Mouse (Mus musculus) G1E (cell line): ENCODE data around the gene Slc8a2. TPM values are rescaled to one million over a fixed set of nuclear protein-coding genes. Genes with fewer than 3 reads are reported as not detected.

ENCODE experiments used
- ATAC-seq: 2 replicates; pipeline ENCODE4 v1.8.0; 2016; ENCODE audit warnings: mild to moderate bottlenecking; ENCODE audit not compliant: insufficient number of reproducible peaks, poor library complexity, low FRiP score, severe bottlenecking; ENCODE audit errors: extremely low read depth
- DNase-seq: peaks from one replicate; pipeline ENCODE4 v3.0.0; 2012; ENCODE audit warnings: low spot score
- H3K27me3 ChIP-seq: 2 replicates; pipeline ENCODE4 v1.6.1; 2012; ENCODE audit warnings: mild to moderate bottlenecking, low read length, inconsistent platforms; ENCODE audit not compliant: insufficient read depth
- H3K36me3 ChIP-seq: replicated peaks from 2 replicates; pipeline ENCODE3; 2012; ENCODE audit warnings: mild to moderate bottlenecking, inconsistent platforms
- H3K4me1 ChIP-seq: 2 replicates; pipeline ENCODE4 v1.6.1; 2012; ENCODE audit warnings: low read depth, low read length, inconsistent platforms, mixed read lengths; ENCODE audit not compliant: insufficient read depth
- H3K4me3 ChIP-seq: 2 replicates; pipeline ENCODE4 v1.5.1; 2012; ENCODE audit warnings: low read depth, mild to moderate bottlenecking, inconsistent platforms, low read length, moderate library complexity, mixed read lengths
- H3K9me3 ChIP-seq: replicated peaks from 2 replicates; pipeline ENCODE4 v1.6.1; 2012; ENCODE audit warnings: inconsistent platforms
- CTCF ChIP-seq: IDR thresholded peaks from 2 replicates; pipeline ENCODE4 v1.5.1; 2012; ENCODE audit warnings: low read depth, low read length, inconsistent platforms, mixed read lengths
- GATA1 ChIP-seq: IDR thresholded peaks from 2 replicates; pipeline ENCODE4 v1.6.1; 2012; ENCODE audit warnings: borderline replicate concordance, low read length, inconsistent platforms, mixed read lengths
- GATA2 ChIP-seq: IDR thresholded peaks from 2 replicates; pipeline ENCODE4 v1.6.1; 2012; ENCODE audit warnings: low read depth, low read length, inconsistent platforms, borderline replicate concordance
- POLR2AphosphoS5 ChIP-seq: IDR thresholded peaks from 2 replicates; pipeline ENCODE4 v1.6.1; 2012; ENCODE audit warnings: low read depth, low read length, inconsistent platforms; ENCODE audit not compliant: insufficient replicate concordance
- TAL1 ChIP-seq: conservative IDR thresholded peaks from 2 replicates; pipeline ENCODE4 v1.6.1; 2012; ENCODE audit warnings: low read depth, low read length, inconsistent platforms, mixed read lengths
- polyA plus RNA-seq: library from polyadenylated mRNA; stranded (reverse); fragments of >175 nt; gene quantifications from 2 replicates; pipeline ENCODE4 v1.2.3, GENCODE M21; 2012
- total RNA-seq, 2 experiments: library from RNA; stranded (forward) in 1 of 2; stranded (reverse) in 1 of 2; fragments of 200-1000 nt in 1 of 2; fragments of >200 nt in 1 of 2; fragmentation: Nextera tagmentation in 1 of 2; gene quantifications; 2 replicates each; pipeline ENCODE4 v1.2.3; 2014 to 2017

Slc8a2 gene
- total and polyA plus RNA-seq, 3 experiments, result 0.03 to 0.23 (median 0.05) TPM

DNA sequence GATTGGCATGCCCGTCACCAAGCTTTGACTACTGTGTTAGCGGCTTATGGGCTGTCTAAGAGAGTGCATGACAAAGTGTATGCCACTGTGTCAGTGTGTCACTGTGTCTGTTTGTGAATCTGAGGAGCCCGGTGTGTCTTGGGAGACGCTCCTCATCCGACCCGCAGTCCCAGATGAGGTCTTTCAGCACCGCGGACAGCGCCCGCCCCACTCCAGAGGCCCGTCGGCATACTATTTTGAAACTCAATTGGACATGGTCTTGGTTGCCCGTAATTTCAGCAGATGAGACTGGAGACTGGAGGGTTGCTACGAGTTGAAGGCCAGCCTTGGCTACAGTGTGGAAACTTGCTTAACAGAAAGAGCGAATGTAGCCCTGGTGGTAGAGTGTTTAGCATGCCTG lies 18.0 kb downstream of the Slc8a2 start:
- ATAC-seq (no peak), DNase-seq (peak; percentile 39)
- Histone ChIP-seq H3K36me3 (no peaks in the 10 kb centered on the region), H3K9me3 (no peaks in the 10 kb centered on the region), H3K4me3 (no peak overlapping the region), H3K4me1 (peaks cover 7% of the 10 kb centered on the region; the same call in 1 of the 2 replicates), H3K27me3 (peaks cover 8% of the 10 kb centered on the region; the same call in 1 of the 2 replicates)
- TF ChIP-seq GATA1 (no peak), GATA2 (no peak), TAL1 (no peak), CTCF (no peak), POLR2AphosphoS5 (no peak)

DNA sequence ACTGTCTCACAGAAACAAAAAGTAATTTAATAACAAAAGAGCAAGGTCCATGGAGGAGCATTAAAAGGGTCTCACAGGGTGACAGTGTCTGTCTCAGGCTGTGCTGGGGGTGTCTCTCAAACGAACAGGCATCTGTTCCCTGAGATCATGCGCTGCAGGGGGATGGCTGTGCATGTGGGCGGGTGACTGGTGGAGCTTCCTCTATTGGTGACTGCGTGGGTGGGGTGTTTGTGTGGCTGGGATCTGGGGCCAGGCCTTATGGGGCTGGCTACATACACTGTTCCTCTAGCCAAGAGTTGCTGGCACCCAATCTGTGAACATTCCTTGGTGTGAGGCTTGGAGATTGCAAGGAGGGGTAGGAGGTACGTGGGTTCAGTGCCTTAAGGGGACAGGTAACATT lies 19.6 kb downstream of the Slc8a2 start:
- DNase-seq, result peak; percentile 36
- no peaks in the 10 kb centered on the region for H3K9me3 ChIP-seq
- ATAC-seq, result no peak
- H3K4me1 ChIP-seq, result peaks cover 7% of the 10 kb centered on the region; the same call in 1 of the 2 replicates
- H3K36me3 ChIP-seq, result no peaks in the 10 kb centered on the region
- H3K27me3 ChIP-seq, result peaks cover 8% of the 10 kb centered on the region; the same call in 1 of the 2 replicates
- no peak overlapping the region for H3K4me3 ChIP-seq
- TF ChIP-seq GATA2, result no peak
- TF ChIP-seq POLR2AphosphoS5, result no peak
- TF ChIP-seq GATA1, result no peak
- TF ChIP-seq CTCF, result no peak
- no peak for TF ChIP-seq TAL1

DNA sequence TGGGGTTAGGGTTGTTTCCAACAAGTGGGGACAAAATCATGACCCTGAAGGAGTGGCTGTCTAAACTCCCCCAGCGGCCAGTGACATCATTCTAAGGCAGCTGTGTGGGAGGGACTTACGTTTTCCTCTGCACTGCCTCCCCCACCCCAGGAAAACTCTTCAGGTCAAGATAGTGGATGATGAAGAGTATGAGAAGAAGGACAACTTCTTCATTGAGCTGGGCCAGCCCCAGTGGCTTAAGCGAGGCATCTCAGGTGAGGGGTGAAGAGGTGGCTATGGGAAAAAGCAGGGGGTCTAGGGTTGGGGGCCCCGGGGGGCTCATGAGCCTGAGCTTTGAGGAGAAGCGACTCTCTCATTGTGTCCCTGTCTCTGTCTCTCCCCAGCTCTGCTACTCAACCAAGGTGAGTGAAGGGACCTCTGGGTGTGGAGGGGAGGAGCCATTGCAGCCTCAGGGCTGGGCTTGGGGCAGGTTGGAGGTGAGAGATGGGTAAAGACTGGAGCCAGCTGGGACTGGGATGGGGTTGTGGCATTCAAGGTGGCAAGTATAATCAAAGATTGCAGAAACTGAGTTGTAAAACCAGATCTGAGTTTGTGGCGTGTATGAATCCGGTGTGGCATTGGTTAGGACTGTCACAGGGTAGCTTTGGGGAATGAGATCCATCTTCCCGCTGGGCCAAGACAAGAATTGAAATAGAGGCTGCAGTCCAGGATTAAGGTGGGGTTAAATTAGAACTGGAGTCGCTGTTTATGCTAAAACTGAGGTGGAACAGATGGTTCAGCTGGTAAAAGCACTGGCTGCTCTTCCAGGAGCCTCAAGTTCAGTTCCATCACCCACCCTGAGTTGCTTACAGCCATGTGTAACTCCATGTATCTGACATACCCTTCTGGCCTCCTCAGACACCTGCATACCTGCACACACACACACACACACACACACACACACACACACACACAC lies 20.8 kb downstream of the Slc8a2 start:
- Histone ChIP-seq H3K36me3 (no peaks in the 10 kb centered on the region), H3K9me3 (no peaks in the 10 kb centered on the region), H3K4me3 (no peak overlapping the region), H3K4me1 (peaks cover 7% of the 10 kb centered on the region; the same call in 1 of the 2 replicates), H3K27me3 (peaks cover 5% of the 10 kb centered on the region; the same call in 1 of the 2 replicates)
- TF ChIP-seq CTCF, result no peak
- no peak for TF ChIP-seq POLR2AphosphoS5
- no peak for TF ChIP-seq GATA2
- TF ChIP-seq GATA1, result no peak
- no peak for TF ChIP-seq TAL1
- DNase-seq (no peak), ATAC-seq (no peak)

- DNase-seq, result peak; percentile 42
- no peak for ATAC-seq
- Histone ChIP-seq H3K4me3 (no peak overlapping the region), H3K27me3 (peaks cover 7% of the 10 kb centered on the region; the same call in 1 of the 2 replicates), H3K36me3 (no peaks in the 10 kb centered on the region), H3K4me1 (peaks cover 7% of the 10 kb centered on the region; the same call in 1 of the 2 replicates), H3K9me3 (no peaks in the 10 kb centered on the region)
- TF ChIP-seq CTCF, result peak; percentile 38; the same call in 1 of the 2 replicates
- no peak for TF ChIP-seq POLR2AphosphoS5
Measured at GRCm38 (mm10) chr7:16153522-16153921, 23.9 kb downstream of the Slc8a2 start.

GRCm38 (mm10) chr7:16155132-16155872 lies 25.7 kb downstream of the Slc8a2 start:
- no peaks in the 10 kb centered on the region for H3K9me3 ChIP-seq
- ATAC-seq (no peak), DNase-seq (no peak)
- no peak for TF ChIP-seq TAL1
- no peak for TF ChIP-seq GATA2
- TF ChIP-seq POLR2AphosphoS5, result no peak
- no peak for TF ChIP-seq CTCF
- TF ChIP-seq GATA1, result no peak
- H3K4me1 ChIP-seq, result no peaks in the 10 kb centered on the region
- peaks cover 6% of the 10 kb centered on the region; the same call in 1 of the 2 replicates for H3K27me3 ChIP-seq
- H3K36me3 ChIP-seq, result no peaks in the 10 kb centered on the region
- H3K4me3 ChIP-seq, result no peak overlapping the region

DNA sequence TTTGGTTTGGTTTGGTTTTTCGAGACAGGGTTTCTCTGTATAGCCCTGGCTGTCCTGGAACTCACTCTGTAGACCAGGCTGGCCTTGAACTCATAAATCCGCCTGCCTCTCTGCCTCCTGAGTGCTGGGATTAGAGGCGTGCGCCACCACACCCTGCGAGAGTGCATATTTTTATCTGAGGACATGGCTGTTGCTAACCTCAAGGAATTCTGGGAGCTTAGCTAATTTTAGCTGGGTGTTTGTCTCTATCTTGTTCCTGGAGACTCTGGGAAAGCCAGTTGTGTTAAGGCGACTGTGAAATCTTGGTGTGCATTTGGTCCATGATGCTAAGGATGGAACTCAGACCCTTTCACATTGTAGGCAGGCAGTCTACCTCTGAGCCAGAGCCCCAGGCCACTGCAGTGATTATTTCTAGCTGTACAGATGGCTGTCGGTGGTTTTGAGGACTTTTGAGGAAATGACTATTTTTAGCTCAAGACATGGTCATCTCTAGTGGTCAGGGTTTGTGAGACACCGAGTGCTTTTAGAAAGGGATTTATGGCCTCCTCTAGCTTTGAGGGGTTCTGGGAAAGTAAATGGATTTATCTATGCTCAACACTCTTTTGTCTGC lies 26.6 kb downstream of the Slc8a2 start:
- no peak for ATAC-seq
- TF ChIP-seq CTCF, result no peak
- no peak for TF ChIP-seq GATA1
- no peak for TF ChIP-seq POLR2AphosphoS5
- no peak for TF ChIP-seq TAL1
- no peak for TF ChIP-seq GATA2
- H3K4me3 ChIP-seq, result no peak overlapping the region
- H3K9me3 ChIP-seq, result no peaks in the 10 kb centered on the region
- no peaks in the 10 kb centered on the region for H3K36me3 ChIP-seq
- no peak for DNase-seq
- peaks cover 6% of the 10 kb centered on the region; the same call in 1 of the 2 replicates for H3K27me3 ChIP-seq
- H3K4me1 ChIP-seq, result no peaks in the 10 kb centered on the region
